Mouse (Mus musculus) liver, adult 2 months (tissue): Measurements from ENCODE around the gene Lsm10. TPM values are rescaled to one million over a fixed set of nuclear protein-coding genes. Genes with fewer than 3 reads are reported as not detected.

Source experiments
- DNase-seq: peaks from one replicate; pipeline ENCODE4 v3.0.0-alpha.2; 2011; ENCODE audit warnings: low read depth, low spot score; ENCODE audit errors: extremely low read depth
- H3K27ac ChIP-seq: fragments of 200-500 bp; replicated peaks from 2 replicates; pipeline ENCODE4 v1.5.1; 2012; ENCODE audit warnings: low read depth, mild to moderate bottlenecking, control low read depth, inconsistent platforms, low read length; ENCODE audit not compliant: insufficient read depth
- H3K27me3 ChIP-seq: fragments of 200-500 bp; 2 replicates; pipeline ENCODE4 v1.6.1; 2012; ENCODE audit warnings: mild to moderate bottlenecking, moderate library complexity, low read length, inconsistent platforms; ENCODE audit not compliant: control insufficient read depth, insufficient read depth
- H3K36me3 ChIP-seq: fragments of 200-500 bp; 2 replicates; pipeline ENCODE4 v1.6.1; 2012; ENCODE audit warnings: low read length, inconsistent platforms; ENCODE audit not compliant: control insufficient read depth, insufficient read depth
- H3K4me1 ChIP-seq: fragments of 200-500 bp; 2 replicates; pipeline ENCODE4 v1.6.1; 2011; ENCODE audit warnings: low read length; ENCODE audit not compliant: control insufficient read depth, insufficient read depth
- H3K4me3 ChIP-seq: fragments of 200-500 bp; 2 replicates; pipeline ENCODE4 v1.5.1; 2011; ENCODE audit warnings: low read depth, mild to moderate bottlenecking, control low read depth, low read length, moderate library complexity; ENCODE audit not compliant: insufficient read depth
- H3K79me2 ChIP-seq: fragments of 200-500 bp; 2 replicates; pipeline ENCODE4 v1.6.1; 2012; ENCODE audit warnings: inconsistent platforms, mild to moderate bottlenecking, low read length, moderate library complexity; ENCODE audit not compliant: control insufficient read depth, insufficient read depth
- H3K9ac ChIP-seq: fragments of 200-500 bp; 2 replicates; pipeline ENCODE4 v1.6.1; 2012; ENCODE audit warnings: low read depth, mild to moderate bottlenecking, control low read depth, inconsistent platforms, low read length
- CTCF ChIP-seq: fragments of 200-500 bp; IDR thresholded peaks from 2 replicates; pipeline ENCODE4 v1.5.1; 2011; ENCODE audit warnings: low read depth, low read length, control low read depth
- POLR2A ChIP-seq: fragments of 200-500 bp; IDR thresholded peaks from 2 replicates; pipeline ENCODE4 v1.6.1; 2011; ENCODE audit warnings: low read length, control low read depth; ENCODE audit not compliant: insufficient read depth; ENCODE audit errors: extremely low read depth
- WGBS: fragments of 180-500 bp; shearing (Covaris S2); methylation state at CpG from one replicate; pipeline ENCODE4 v1.1.7; 2018; 5-methylcytosine and 5-hydroxymethylcytosine counted together
- polyA plus RNA-seq: library from polyadenylated mRNA; depleted of rRNA; stranded (reverse); fragments of >200 nt; gene quantifications from 2 replicates; pipeline ENCODE4 v1.2.3, GENCODE M21; 2012
- total RNA-seq: library from RNA; depleted of rRNA; stranded (reverse); fragments of >200 nt; gene quantifications from 2 replicates; pipeline ENCODE4 v1.2.3, GENCODE M21; 2014

The Lsm10 gene
- total and polyA plus RNA-seq, 2 experiments: 20.0 to 28.4 TPM

DNA sequence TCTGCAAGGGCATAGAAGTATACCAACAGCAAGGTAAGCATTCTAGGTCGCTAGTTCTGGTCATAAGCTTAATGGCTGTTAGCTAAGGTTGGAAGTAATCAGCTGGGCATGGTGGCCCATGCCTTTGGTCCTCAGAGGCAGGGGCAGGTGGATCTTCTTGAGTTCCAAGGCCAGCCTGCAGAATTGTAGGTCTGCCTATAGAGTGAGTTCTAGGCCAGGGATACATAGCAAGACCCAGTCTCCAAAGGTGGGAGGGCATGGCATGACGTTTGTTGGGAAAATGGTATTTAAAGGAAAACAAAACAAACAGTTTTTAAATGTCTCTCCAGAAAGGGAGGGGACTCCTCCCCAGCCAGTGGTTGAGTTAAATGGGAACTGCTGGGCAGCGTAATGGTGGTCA is 4.3 kb downstream of the Lsm10 start:
- 83% methylated on average over 3 of the region's 3 CpGs for WGBS
- no peak for TF ChIP-seq POLR2A
- TF ChIP-seq CTCF: no peak
- no peak for DNase-seq
- Histone ChIP-seq H3K27ac (no peak overlapping the region), H3K4me1 (peaks cover 14% of the 10 kb centered on the region), H3K27me3 (no peaks in the 10 kb centered on the region), H3K36me3 (no peaks in the 10 kb centered on the region), H3K9ac (no peak overlapping the region), H3K4me3 (no peak overlapping the region), H3K79me2 (peaks cover 18% of the 10 kb centered on the region; the same call in 1 of the 2 replicates)

DNA sequence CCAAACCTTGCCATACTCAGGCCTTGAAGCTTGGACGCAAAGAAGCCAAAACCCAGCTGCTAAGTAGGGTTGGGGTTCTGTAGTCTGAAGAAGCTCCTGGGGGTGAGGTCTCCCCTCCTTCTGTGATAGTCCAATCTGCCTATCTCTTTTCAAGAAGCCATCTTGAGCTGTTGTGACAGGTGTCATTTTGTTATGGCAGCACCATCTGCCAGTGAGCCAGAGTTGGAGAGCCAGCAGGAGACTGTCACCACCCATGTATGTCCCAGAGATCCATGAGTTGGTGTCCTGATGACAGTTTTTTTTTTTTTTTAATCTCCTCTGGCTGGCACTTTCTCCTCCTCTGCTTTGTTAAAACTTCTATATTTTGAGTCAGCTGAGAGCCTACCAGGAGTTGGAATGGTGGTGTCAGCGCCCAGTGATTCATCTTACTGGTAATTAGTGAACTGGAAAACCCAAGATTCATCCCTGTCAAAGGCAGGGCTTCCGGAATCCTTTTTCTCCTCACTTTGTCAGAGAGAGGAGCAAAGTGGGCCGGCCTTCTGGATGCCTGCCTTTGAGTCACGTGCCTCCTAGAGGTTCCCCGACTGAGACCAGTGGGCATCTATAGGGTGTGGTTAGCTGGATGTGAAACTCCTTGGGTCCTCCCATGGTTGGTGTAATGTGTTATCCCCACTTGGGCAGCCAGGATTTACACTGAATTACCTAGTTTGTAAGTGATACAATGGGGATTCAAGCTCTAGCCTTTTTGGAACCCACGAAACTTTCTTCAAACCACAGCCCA is 5.8 kb downstream of the Lsm10 start:
- H3K27me3 ChIP-seq: no peaks in the 10 kb centered on the region
- no peak overlapping the region for H3K9ac ChIP-seq
- H3K36me3 ChIP-seq: no peaks in the 10 kb centered on the region
- peaks cover 20% of the 10 kb centered on the region for H3K4me1 ChIP-seq
- H3K79me2 ChIP-seq: peaks cover 27% of the 10 kb centered on the region; the same call in 1 of the 2 replicates
- peak overlapping the region; percentile 81 for H3K27ac ChIP-seq
- no peak for DNase-seq
- TF ChIP-seq POLR2A: no peak
- no peak for TF ChIP-seq CTCF
- WGBS: 67% methylated on average over 7 of the region's 7 CpGs
- no peak overlapping the region for H3K4me3 ChIP-seq

DNA sequence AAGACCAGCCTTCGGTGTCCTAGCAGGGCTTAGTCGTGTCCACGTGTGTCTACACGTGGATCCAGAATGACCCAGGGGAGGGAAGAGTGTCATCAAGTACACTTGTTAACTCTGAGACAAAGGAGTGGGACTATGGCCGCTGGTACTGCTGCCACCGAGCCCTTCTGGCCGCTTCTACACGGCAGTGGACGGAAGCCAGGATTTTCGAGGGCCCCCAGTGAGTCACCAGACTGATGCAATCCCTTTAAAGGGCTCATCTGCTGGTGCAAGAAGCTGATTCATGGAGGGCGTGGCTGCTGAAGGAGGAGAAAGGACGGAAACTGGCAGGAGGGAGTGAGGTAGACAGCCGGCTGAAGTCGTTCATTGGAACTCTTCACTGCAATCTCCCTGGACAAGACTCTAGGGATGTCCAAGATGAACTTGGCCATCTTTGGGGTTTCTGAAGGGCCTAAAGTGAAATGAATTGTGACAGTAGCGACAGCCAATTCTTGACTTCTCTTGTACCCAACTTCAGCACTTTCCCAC is 6.7 kb downstream of the Lsm10 start:
- Histone ChIP-seq H3K27ac (peak overlapping the region; percentile 81), H3K4me3 (peak overlapping the region; percentile 44), H3K4me1 (peaks cover 27% of the 10 kb centered on the region), H3K9ac (peak overlapping the region; percentile 52), H3K27me3 (no peaks in the 10 kb centered on the region), H3K36me3 (no peaks in the 10 kb centered on the region), H3K79me2 (peaks cover 24% of the 10 kb centered on the region; the same call in 1 of the 2 replicates)
- DNase-seq: peak; percentile 86
- TF ChIP-seq POLR2A (no peak), CTCF (no peak)
- under 1% methylated on average over 15 of the region's 15 CpGs for WGBS

DNA sequence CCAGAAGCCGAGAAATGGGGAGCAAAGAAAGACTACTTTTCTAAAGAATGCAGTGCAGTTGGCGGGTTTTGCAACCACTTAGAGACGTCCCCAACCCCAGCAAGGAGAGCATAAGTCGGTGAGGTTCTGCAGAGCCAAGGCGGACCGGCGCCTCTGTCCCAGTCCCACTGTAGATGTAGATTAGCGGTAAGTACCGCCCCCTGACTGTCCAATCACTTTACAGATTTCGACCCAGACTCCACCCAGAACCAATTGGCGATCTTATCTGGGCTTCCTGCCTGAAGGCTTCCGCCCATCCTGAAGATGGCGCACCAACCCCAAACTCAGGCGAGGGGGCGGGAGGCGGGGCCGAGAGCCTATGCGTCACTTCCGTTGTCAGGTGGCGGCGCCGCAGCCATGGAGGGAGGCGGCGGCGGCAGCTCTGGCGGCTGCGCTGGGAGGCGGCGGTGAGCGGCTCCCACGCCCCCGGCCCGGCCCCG is 7.2 kb downstream of the Lsm10 start, which contains the start of gene Stk40:
Stk40 (plus strand) TSS at position 368 of the 479 bp plus-strand sequence.
- H3K4me1 ChIP-seq: peaks cover 29% of the 10 kb centered on the region
- peaks cover 25% of the 10 kb centered on the region; the same call in 1 of the 2 replicates for H3K79me2 ChIP-seq
- no peaks in the 10 kb centered on the region for H3K36me3 ChIP-seq
- peak within 1 kb of the TSS; percentile 89 for H3K9ac ChIP-seq
- WGBS: under 1% methylated on average over 34 of the region's 34 CpGs
- peak; percentile 97 for DNase-seq
- TF ChIP-seq POLR2A (peak; percentile 79), CTCF (peak; percentile 75)
- peak within 1 kb of the TSS; percentile 53 for H3K4me3 ChIP-seq
- H3K27me3 ChIP-seq: no peaks in the 10 kb centered on the region
- H3K27ac ChIP-seq: peak within 1 kb of the TSS; percentile 83

DNA sequence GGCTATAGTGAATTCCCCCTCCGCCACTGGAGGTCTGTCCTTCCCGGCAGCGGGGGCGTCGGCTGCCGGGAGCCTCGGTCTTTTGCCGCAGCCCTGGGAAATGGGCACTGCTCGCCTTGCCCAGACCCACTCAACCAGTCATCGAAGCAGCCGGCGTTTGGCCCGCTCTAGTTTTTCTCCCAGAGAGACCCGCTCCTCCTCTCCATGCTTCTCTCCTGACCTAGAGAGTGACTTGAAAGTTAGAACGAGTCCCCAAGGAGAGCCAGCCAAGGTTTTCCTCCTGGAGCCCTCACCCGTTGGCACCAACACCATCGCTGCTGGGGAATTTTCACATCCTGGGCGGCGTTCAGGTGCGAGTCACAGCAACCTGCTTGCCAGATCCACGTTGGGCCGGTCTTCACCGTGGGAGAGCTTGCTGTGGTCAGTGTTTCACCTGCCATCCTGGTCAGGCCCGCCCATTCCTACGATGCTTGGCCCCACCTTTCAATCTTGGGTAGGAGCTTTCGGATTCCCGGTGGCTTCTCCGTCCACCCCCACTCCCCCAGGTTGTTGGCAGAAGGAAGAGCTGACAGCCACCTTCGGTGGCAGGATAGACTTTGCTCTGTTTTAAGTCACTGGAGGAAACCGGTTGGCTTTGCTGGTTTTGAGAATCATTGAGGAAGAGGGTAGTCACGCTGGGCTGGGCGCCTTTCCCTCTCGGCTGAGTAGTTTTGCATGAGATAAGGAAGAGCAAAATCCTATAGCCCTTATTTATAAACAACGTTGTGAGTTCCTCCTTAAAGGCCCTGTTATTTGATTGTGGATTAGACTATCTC is 8.0 kb downstream of the Lsm10 start:
- no peak for TF ChIP-seq CTCF
- TF ChIP-seq POLR2A: no peak; the same call in 1 of the 2 replicates
- peak; percentile 82 for DNase-seq
- Histone ChIP-seq H3K79me2 (peaks cover 30% of the 10 kb centered on the region; the same call in 1 of the 2 replicates), H3K27me3 (no peaks in the 10 kb centered on the region), H3K4me1 (peaks cover 37% of the 10 kb centered on the region), H3K9ac (peak overlapping the region; percentile 89), H3K4me3 (peak overlapping the region; percentile 53), H3K36me3 (no peaks in the 10 kb centered on the region), H3K27ac (peak overlapping the region; percentile 83)
- under 1% methylated on average over 34 of the region's 34 CpGs for WGBS
